Mouse (Mus musculus): ENCODE data around the gene Ptprb.

The Ptprb gene

GRCm38 (mm10) chr10:116297854-116298253, 22.5 kb downstream of the Ptprb start:
- DNase-seq = peak; percentile 67

GRCm38 (mm10) chr10:116300824-116301223, 25.5 kb downstream of the Ptprb start:
- no peak for DNase-seq

GRCm38 (mm10) chr10:116301258-116301657, 25.9 kb downstream of the Ptprb start:
- peak; percentile 80 for DNase-seq

GRCm38 (mm10) chr10:116304355-116304754, 29.0 kb downstream of the Ptprb start:
- no peak for DNase-seq

GRCm38 (mm10) chr10:116309460-116309859, 34.1 kb downstream of the Ptprb start:
- DNase-seq = no peak

GRCm38 (mm10) chr10:116310516-116311210, 35.3 kb downstream of the Ptprb start:
- peak; percentile 66 for DNase-seq

- DNase-seq = peak; percentile 87
Measured at GRCm38 (mm10) chr10:116319246-116319645, 43.9 kb downstream of the Ptprb start.

- no peak for DNase-seq
Measured at GRCm38 (mm10) chr10:116329086-116329485, 53.8 kb downstream of the Ptprb start.

GRCm38 (mm10) chr10:116330458-116330857, 55.1 kb downstream of the Ptprb start:
- DNase-seq = peak; percentile 84

- DNase-seq = no peak
Measured at GRCm38 (mm10) chr10:116330961-116331510, 55.7 kb downstream of the Ptprb start.

- no peak for DNase-seq
Measured at GRCm38 (mm10) chr10:116333666-116334065, 58.3 kb downstream of the Ptprb start.

GRCm38 (mm10) chr10:116334120-116334519, 58.8 kb downstream of the Ptprb start:
- DNase-seq = no peak

GRCm38 (mm10) chr10:116335328-116335727, 60.0 kb downstream of the Ptprb start:
- DNase-seq = no peak

GRCm38 (mm10) chr10:116341194-116341593, 65.9 kb downstream of the Ptprb start:
- DNase-seq = no peak

GRCm38 (mm10) chr10:116346618-116347184, 71.4 kb downstream of the Ptprb start:
- DNase-seq = no peak

- DNase-seq = no peak
Measured at GRCm38 (mm10) chr10:116349004-116349403, 73.7 kb downstream of the Ptprb start.

GRCm38 (mm10) chr10:116350532-116350931, 75.2 kb downstream of the Ptprb start:
- no peak for DNase-seq

- DNase-seq = no peak
Measured at GRCm38 (mm10) chr10:116354372-116354771, 79.0 kb downstream of the Ptprb start.

- DNase-seq = no peak
Measured at GRCm38 (mm10) chr10:116362181-116362580, 86.9 kb downstream of the Ptprb start.

- DNase-seq = no peak
Measured at GRCm38 (mm10) chr10:116362645-116363044, 87.3 kb downstream of the Ptprb start.

- no peak for DNase-seq
Measured at GRCm38 (mm10) chr10:116364759-116365158, 89.4 kb downstream of the Ptprb start.

- DNase-seq = no peak
Measured at GRCm38 (mm10) chr10:116370991-116371725, 95.8 kb downstream of the Ptprb start.

- DNase-seq = no peak
Measured at GRCm38 (mm10) chr10:116374111-116374510, 98.8 kb downstream of the Ptprb start.

GRCm38 (mm10) chr10:116376853-116377252, 101.5 kb downstream of the Ptprb start:
- DNase-seq = no peak
